In genomic region chr19:7415916-7416833, GRCm38 (mm10) we compare ENCODE assay signal across 8 mouse cellular contexts. TPM values are rescaled to one million over a fixed set of nuclear protein-coding genes. Genes with fewer than 3 reads are reported as not detected.
A peak's percentile ranks its signal among the peaks of the same experiment; 100 is the strongest.
DNase-seq lines count a peak whose midpoint lies in the region; ATAC-seq and TF ChIP-seq lines count a peak whose summit lies in the region.

No protein-coding gene starts in this region.

- peak overlapping the region; percentile 85 for H3K4me2 ChIP-seq in heart, embryonic 12.5 days
- peak overlapping the region; percentile 71 for H3K4me2 ChIP-seq in stomach, embryonic 15.5 days

- H3K36me3 ChIP-seq in E14TG2a.4 (ENCODE audit: insufficient read depth, low read length): peaks cover 16% of the 10 kb centered on the region
- H3K36me3 ChIP-seq in heart, embryonic 12.5 days: peaks cover 9% of the 10 kb centered on the region
- peaks cover 20% of the 10 kb centered on the region for H3K36me3 ChIP-seq in limb, embryonic 10.5 days
- H3K36me3 ChIP-seq in stomach, embryonic 15.5 days: peaks cover 1% of the 10 kb centered on the region; the same call in 1 of the 2 replicates

- H3K27me3 ChIP-seq in E14TG2a.4 (ENCODE audit: insufficient read depth, low read length): peaks cover 50% of the 10 kb centered on the region
- no peaks in the 10 kb centered on the region; the same call in 1 of the 2 replicates for H3K27me3 ChIP-seq in heart, embryonic 12.5 days (replicated peaks)
- 0 out of 2 replicates have a peak, but pooled peaks cover 1% of the 10 kb centered on the region for H3K27me3 ChIP-seq in limb, embryonic 10.5 days (ENCODE audit: low read depth, poor library complexity, severe bottlenecking)
- no peaks in the 10 kb centered on the region for H3K27me3 ChIP-seq in stomach, embryonic 15.5 days (replicated peaks)

- DNase-seq in cerebellum, adult 11-12 months: peak; percentile 48
- no peak for DNase-seq in cerebellum, adult 18-20 months
- no peak for DNase-seq in limb, embryonic 10.5 days (ENCODE audit: low spot score)
- no peak for DNase-seq in urinary bladder, adult 2 months (ENCODE audit: low spot score)
- no peak for DNase-seq in thymus, postnatal 10 days (ENCODE audit: low spot score in 2 of 2)

- ATAC-seq in heart, embryonic 12.5 days (ENCODE audit: insufficient number of reproducible peaks, low FRiP score): no peak
- ATAC-seq in stomach, embryonic 15.5 days (ENCODE audit: insufficient read depth, low FRiP score, low read depth): no peak

- no peaks in the 10 kb centered on the region for H3K9me3 ChIP-seq in E14TG2a.4 (ENCODE audit: low read length)
- no peaks in the 10 kb centered on the region for H3K9me3 ChIP-seq in heart, embryonic 12.5 days (replicated peaks)
- no peaks in the 10 kb centered on the region for H3K9me3 ChIP-seq in limb, embryonic 10.5 days (replicated peaks)
- H3K9me3 ChIP-seq in stomach, embryonic 15.5 days: no peaks in the 10 kb centered on the region

- WGBS in heart, embryonic 12.5 days: 33% methylated on average over 22 of the region's 22 CpGs
- 37% methylated on average over 22 of the region's 22 CpGs for WGBS in limb, embryonic 10.5 days
- 27% methylated on average over 22 of the region's 22 CpGs for WGBS in stomach, embryonic 15.5 days

- H3K27ac ChIP-seq in heart, embryonic 12.5 days (ENCODE audit: poor library complexity, severe bottlenecking): peak overlapping the region; percentile 86
- H3K27ac ChIP-seq in limb, embryonic 10.5 days: peak overlapping the region; percentile 99
- H3K27ac ChIP-seq in stomach, embryonic 15.5 days: peak overlapping the region; percentile 95

- peak overlapping the region; percentile 99 for H3K9ac ChIP-seq in heart, embryonic 12.5 days
- peak overlapping the region; percentile 95; the same call in 1 of the 2 replicates for H3K9ac ChIP-seq in stomach, embryonic 15.5 days

- no peak for TF ChIP-seq CTCF in E14TG2a.4 (conservative IDR thresholded peaks at IDR 0.05; ENCODE audit: low read length)

- peak overlapping the region; percentile 98 for H3K4me3 ChIP-seq in E14TG2a.4 (replicated peaks; ENCODE audit: low read length)
- H3K4me3 ChIP-seq in heart, embryonic 12.5 days: peak overlapping the region; percentile 97
- H3K4me3 ChIP-seq in limb, embryonic 10.5 days: peak overlapping the region; percentile 93
- H3K4me3 ChIP-seq in stomach, embryonic 15.5 days (replicated peaks): peak overlapping the region; percentile 84

- peaks cover 63% of the 10 kb centered on the region for H3K4me1 ChIP-seq in E14TG2a.4 (replicated peaks; ENCODE audit: low read depth, low read length)
- peaks cover 32% of the 10 kb centered on the region for H3K4me1 ChIP-seq in heart, embryonic 12.5 days (replicated peaks)
- H3K4me1 ChIP-seq in limb, embryonic 10.5 days: peaks cover 40% of the 10 kb centered on the region
- H3K4me1 ChIP-seq in stomach, embryonic 15.5 days: peaks cover 32% of the 10 kb centered on the region

RNA-seq across cellular contexts. Expression of gene 2700081O15Rik, which starts 1.2 kb away (rescaled TPM):
- polyA plus RNA-seq in heart, embryonic 12.5 days (2016; fragmentation: Nextera tagmentation; extraction: Ambion mirVana): 4.6 and 5.3 TPM in 2 replicates
- polyA plus RNA-seq in limb, embryonic 10.5 days (2016; fragmentation: Nextera tagmentation; extraction: Ambion mirVana): 5.0 and 6.8 TPM in 2 replicates
- polyA plus RNA-seq in stomach, embryonic 15.5 days (2015; fragmentation: Nextera tagmentation; extraction: Ambion mirVana): 6.5 and 7.5 TPM in 2 replicates
- 26.9 and 34.5 TPM in 2 replicates for polyA plus RNA-seq in urinary bladder, adult 2 months (2012; rRNA removed)

RNA-seq across cellular contexts. Expression of gene Spindoc, which starts 33.4 kb away (rescaled TPM):
- 23.5 and 26.4 TPM in 2 replicates for polyA plus RNA-seq in heart, embryonic 12.5 days (2016; fragmentation: Nextera tagmentation; extraction: Ambion mirVana)
- 47.0 and 48.5 TPM in 2 replicates for polyA plus RNA-seq in limb, embryonic 10.5 days (2016; fragmentation: Nextera tagmentation; extraction: Ambion mirVana)
- 22.5 and 22.8 TPM in 2 replicates for polyA plus RNA-seq in stomach, embryonic 15.5 days (2015; fragmentation: Nextera tagmentation; extraction: Ambion mirVana)
- polyA plus RNA-seq in urinary bladder, adult 2 months (2012; rRNA removed): 18.8 and 21.0 TPM in 2 replicates
